Mouse (Mus musculus): ENCODE results near the gene Adamtsl5. TPM values are rescaled to one million over a fixed set of nuclear protein-coding genes. Genes with fewer than 3 reads are reported as not detected.

The Adamtsl5 gene
- polyA plus RNA-seq, 1 experiment from 2014 or later: 1.6 TPM

DNA sequence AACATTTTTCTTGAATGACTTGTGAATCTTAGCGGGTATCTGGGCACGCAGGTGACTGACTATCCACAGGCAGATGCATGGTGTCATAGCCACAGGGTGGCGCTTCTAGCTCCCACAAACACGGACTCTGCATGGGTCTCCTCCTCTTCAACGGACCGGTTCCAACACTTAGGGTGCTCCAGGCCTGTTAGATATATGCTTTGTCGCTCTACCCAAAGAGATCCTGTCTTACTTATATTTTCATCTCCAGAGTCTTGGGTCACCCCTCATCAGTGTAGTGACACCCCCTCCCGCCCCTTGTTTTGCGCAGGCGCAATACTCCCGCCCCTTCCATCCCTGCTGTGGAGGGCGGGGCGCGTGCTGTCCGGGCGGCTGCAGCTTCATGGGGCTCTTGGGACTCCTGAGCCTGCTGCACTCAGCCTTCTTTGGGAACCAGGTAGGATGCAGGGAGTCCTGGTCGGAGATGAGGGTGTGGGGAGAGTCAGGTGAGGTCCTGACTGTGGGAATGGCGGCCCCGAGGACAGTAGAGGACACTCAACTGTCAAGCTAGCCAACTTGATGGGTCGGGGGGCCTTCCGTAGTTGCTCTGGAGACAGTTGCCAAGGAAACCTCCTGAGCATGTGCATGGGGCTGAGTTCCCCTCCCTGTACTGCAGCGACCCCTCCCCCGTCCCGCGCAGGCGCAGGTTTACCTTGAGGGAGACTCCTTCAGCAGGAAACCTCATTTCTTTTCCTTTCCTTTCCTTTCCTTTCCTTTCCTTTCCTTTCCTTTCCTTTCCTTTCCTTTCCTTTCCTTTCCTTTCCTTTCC is 52.4 kb downstream of the Adamtsl5 start, which contains the start of gene Apc2:
Gene Apc2 (plus strand): TSS at position 360 of the 808 bp plus-strand sequence.
- peak within 1 kb of the TSS; percentile 100 for H3K9ac ChIP-seq
- peak within 1 kb of the TSS; percentile 97 for H3K27ac ChIP-seq (replicated peaks)
- H3K9me3 ChIP-seq: no peaks in the 10 kb centered on the region
- ATAC-seq (ENCODE audit: low read depth): peak; percentile 51
- H3K27me3 ChIP-seq: no peaks in the 10 kb centered on the region
- peaks cover 21% of the 10 kb centered on the region for H3K36me3 ChIP-seq
- WGBS: under 1% methylated on average over 26 of the region's 26 CpGs
- peak within 1 kb of the TSS; percentile 99 for H3K4me2 ChIP-seq
- peaks cover 78% of the 10 kb centered on the region for H3K4me1 ChIP-seq (replicated peaks)
- peak within 1 kb of the TSS; percentile 44 for H3K4me3 ChIP-seq

DNA sequence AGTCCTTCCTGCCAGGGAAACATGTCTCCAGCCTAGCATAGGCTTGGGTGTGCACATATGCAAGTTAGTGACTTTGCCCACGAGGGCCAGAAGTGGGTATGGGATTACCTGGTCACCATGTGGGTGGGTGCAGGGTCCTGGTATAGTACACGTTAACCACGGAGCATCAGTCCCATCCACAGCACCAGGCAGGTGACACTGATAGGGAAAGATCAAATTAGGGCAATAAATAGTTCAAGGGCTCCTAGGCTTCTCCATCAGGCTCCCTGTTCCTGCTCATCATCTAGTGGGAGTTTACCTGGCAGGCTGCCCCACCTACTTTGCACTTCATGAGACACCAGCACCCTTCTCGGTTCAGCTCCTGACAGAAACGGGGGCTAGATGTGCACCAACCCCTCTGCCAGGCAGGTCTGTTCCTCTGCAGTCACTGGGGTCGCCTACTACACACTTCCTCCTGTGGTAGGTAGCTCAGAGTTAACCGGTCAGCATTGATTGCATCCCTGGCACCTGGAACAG is 53.4 kb downstream of the Adamtsl5 start:
- Histone ChIP-seq H3K27me3 (no peaks in the 10 kb centered on the region), H3K4me1 (replicated peaks) (peaks cover 71% of the 10 kb centered on the region), H3K9ac (peak overlapping the region; percentile 100), H3K9me3 (no peaks in the 10 kb centered on the region), H3K4me2 (peak overlapping the region; percentile 99), H3K4me3 (no peak overlapping the region), H3K27ac (replicated peaks) (peak overlapping the region; percentile 97), H3K36me3 (peaks cover 21% of the 10 kb centered on the region)
- 41% methylated on average over 7 of the region's 7 CpGs for WGBS
- no peak for ATAC-seq (ENCODE audit: low read depth)

DNA sequence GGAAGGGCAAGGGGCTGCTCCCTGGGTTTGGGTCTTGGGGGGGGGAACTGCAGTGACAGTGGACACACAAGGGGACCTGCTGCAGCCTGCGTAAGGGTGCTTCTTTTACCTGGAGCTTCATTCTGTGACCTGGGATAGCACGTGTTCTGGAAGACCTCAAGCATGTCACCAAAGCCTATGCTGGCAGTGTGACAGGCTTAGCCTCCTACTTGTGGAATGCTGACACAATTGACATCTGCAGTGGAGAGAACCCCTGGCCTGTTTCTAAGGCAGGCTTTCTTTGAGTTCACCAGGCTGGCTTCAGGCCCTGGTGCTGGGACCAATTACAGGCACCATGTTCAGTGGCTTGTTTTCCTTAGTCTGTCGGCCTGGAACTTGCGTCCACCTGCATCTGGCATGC is 53.9 kb downstream of the Adamtsl5 start:
- H3K27me3 ChIP-seq: no peaks in the 10 kb centered on the region
- peaks cover 23% of the 10 kb centered on the region for H3K36me3 ChIP-seq
- H3K9ac ChIP-seq: peak overlapping the region; percentile 100
- ATAC-seq (ENCODE audit: low read depth): no peak
- H3K4me3 ChIP-seq: no peak overlapping the region
- 71% methylated on average over 4 of the region's 4 CpGs for WGBS
- 0 out of 2 replicates have a peak overlapping the region, but pooled peaks have one; percentile 1 for H3K27ac ChIP-seq (replicated peaks)
- peaks cover 66% of the 10 kb centered on the region for H3K4me1 ChIP-seq (replicated peaks)
- H3K4me2 ChIP-seq: 0 out of 2 replicates have a peak overlapping the region, but pooled peaks have one; percentile 100
- H3K9me3 ChIP-seq: no peaks in the 10 kb centered on the region

DNA sequence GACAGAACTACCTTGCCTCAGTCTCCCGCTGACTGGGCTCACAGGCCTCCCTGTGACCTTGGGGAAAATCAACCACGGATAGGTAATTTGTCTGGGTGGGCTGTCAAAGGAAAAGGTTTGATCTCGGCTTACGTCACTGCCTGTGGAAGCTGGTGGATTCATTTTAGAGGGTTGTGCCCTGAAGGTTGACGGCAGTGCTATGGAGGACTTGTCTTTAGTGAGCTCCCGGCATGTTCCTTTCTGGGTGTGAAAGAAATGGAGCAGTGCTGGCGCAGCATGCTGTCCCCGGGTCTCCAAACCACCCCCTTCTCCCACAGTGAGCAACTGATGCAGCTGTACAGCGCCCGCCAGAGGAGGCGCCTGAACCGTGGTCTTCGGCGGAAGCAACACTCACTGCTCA is 54.9 kb downstream of the Adamtsl5 start:
- Histone ChIP-seq H3K27ac (replicated peaks) (peak overlapping the region; percentile 91), H3K36me3 (peaks cover 32% of the 10 kb centered on the region), H3K27me3 (no peaks in the 10 kb centered on the region), H3K9me3 (no peaks in the 10 kb centered on the region), H3K4me2 (peak overlapping the region; percentile 100), H3K9ac (peak overlapping the region; percentile 100), H3K4me3 (peak overlapping the region; percentile 97), H3K4me1 (replicated peaks) (peaks cover 62% of the 10 kb centered on the region)
- no peak for ATAC-seq (ENCODE audit: low read depth)
- WGBS: 21% methylated on average over 14 of the region's 14 CpGs

DNA sequence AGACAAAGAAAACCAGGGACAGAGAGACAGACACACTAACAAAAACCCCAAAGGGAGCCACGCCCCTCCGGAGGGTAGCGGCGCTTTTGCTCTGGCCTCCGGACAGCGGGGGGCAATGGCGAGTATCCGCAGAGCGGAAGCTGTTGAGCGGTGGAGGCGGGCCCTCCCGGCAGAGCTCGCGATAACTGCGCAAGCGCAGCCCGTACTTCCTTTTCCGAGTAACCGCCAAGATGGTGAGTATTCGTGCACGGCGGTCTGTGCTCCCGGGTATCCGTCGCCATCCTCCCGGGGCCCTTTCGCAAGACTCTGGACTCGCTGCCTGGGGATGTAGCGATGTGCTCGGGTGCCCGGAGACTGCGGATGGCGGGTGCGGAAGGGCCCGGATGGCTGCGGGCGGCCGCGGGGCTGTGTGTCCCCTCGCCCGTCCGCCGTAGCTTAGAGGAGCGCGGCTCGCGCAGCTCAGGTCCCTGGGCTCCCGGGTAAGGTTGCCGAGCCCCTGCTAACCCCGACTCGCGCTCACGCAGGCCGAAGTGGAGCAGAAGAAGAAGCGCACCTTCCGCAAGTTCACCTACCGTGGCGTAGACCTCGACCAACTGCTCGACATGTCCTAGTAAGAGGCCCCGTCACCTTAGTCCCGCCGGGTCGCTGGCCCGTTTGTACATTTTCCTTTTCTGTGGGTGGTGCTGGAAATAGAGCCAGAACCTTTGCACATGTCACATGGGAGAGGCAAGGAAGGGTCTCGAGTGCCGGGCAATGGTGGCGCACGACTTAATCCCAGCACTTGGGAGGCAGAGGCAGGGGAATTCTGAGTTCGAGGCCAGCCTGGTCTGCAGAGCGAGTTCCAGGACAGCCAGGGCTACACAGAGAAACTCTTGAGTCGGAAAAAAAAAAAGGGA is 55.7 kb downstream of the Adamtsl5 start, which contains the start of gene Rps15:
Gene Rps15 (plus strand): TSS at position 203 of the 896 bp plus-strand sequence.
- WGBS: under 1% methylated on average over 72 of the region's 72 CpGs
- Histone ChIP-seq H3K9ac (peak within 1 kb of the TSS; percentile 100), H3K4me1 (replicated peaks) (peaks cover 54% of the 10 kb centered on the region), H3K36me3 (peaks cover 39% of the 10 kb centered on the region), H3K27ac (replicated peaks) (peak within 1 kb of the TSS; percentile 91), H3K4me2 (peak within 1 kb of the TSS; percentile 100), H3K4me3 (peak within 1 kb of the TSS; percentile 97), H3K9me3 (no peaks in the 10 kb centered on the region), H3K27me3 (no peaks in the 10 kb centered on the region)
- ATAC-seq (ENCODE audit: low read depth): peak; percentile 69

Small RNA genes within 50 kb of the gene (microRNA-seq; reads per million reads assigned to microRNA genes)
- not detected for gene Gm22721

Other genes with a start within 250 kb of the Adamtsl5 start
- gene Sbno2, start 242.8 kb downstream of the Adamtsl5 start, polyA plus RNA-seq (2015; fragmentation: Nextera tagmentation; extraction: Ambion mirVana): 12.9 and 13.0 TPM in 2 replicates
- 13.3 and 16.8 TPM in 2 replicates for gene Stk11, start 232.6 kb downstream of the Adamtsl5 start, polyA plus RNA-seq (2015; fragmentation: Nextera tagmentation; extraction: Ambion mirVana)
- 467 and 481 TPM in 2 replicates for gene Atp5d, start 209.8 kb downstream of the Adamtsl5 start, polyA plus RNA-seq (2015; fragmentation: Nextera tagmentation; extraction: Ambion mirVana)
- 53.9 and 55.1 TPM in 2 replicates for gene Cbarp, start 207.6 kb downstream of the Adamtsl5 start, polyA plus RNA-seq (2015; fragmentation: Nextera tagmentation; extraction: Ambion mirVana)
- gene Midn, start 200.1 kb downstream of the Adamtsl5 start, polyA plus RNA-seq (2015; fragmentation: Nextera tagmentation; extraction: Ambion mirVana): 31.0 and 35.8 TPM in 2 replicates
- 325 and 351 TPM in 2 replicates for gene Cirbp, start 182.4 kb downstream of the Adamtsl5 start, polyA plus RNA-seq (2015; fragmentation: Nextera tagmentation; extraction: Ambion mirVana)
- gene 1600002K03Rik, start 175.5 kb downstream of the Adamtsl5 start, polyA plus RNA-seq (2015; fragmentation: Nextera tagmentation; extraction: Ambion mirVana): 11.4 and 16.3 TPM in 2 replicates
- 34.0 and 34.8 TPM in 2 replicates for gene Efna2, start 168.9 kb downstream of the Adamtsl5 start, polyA plus RNA-seq (2015; fragmentation: Nextera tagmentation; extraction: Ambion mirVana)
- 46.5 and 60.7 TPM in 2 replicates for gene Mum1, start 122.0 kb downstream of the Adamtsl5 start, polyA plus RNA-seq (2015; fragmentation: Nextera tagmentation; extraction: Ambion mirVana)
- gene Ndufs7, start 99.3 kb downstream of the Adamtsl5 start, polyA plus RNA-seq (2015; fragmentation: Nextera tagmentation; extraction: Ambion mirVana): 250 and 275 TPM in 2 replicates
- 31.2 and 33.0 TPM in 2 replicates for gene Gamt, start 87.4 kb downstream of the Adamtsl5 start, polyA plus RNA-seq (2015; fragmentation: Nextera tagmentation; extraction: Ambion mirVana)
- gene Dazap1, start 86.9 kb downstream of the Adamtsl5 start, polyA plus RNA-seq (2015; fragmentation: Nextera tagmentation; extraction: Ambion mirVana): 59.8 and 66.5 TPM in 2 replicates
- 573 and 601 TPM in 2 replicates for gene Rps15, start 56.0 kb downstream of the Adamtsl5 start, polyA plus RNA-seq (2015; fragmentation: Nextera tagmentation; extraction: Ambion mirVana)
- 153 and 156 TPM in 2 replicates for gene Apc2, start 52.4 kb downstream of the Adamtsl5 start, polyA plus RNA-seq (2015; fragmentation: Nextera tagmentation; extraction: Ambion mirVana)
- gene 2310011J03Rik, start 27.9 kb downstream of the Adamtsl5 start, polyA plus RNA-seq (2015; fragmentation: Nextera tagmentation; extraction: Ambion mirVana): 27.9 and 30.7 TPM in 2 replicates
- 2.9 and 3.6 TPM in 2 replicates for gene Pcsk4, start 18.9 kb downstream of the Adamtsl5 start, polyA plus RNA-seq (2015; fragmentation: Nextera tagmentation; extraction: Ambion mirVana)
- gene Reep6, start 18.5 kb downstream of the Adamtsl5 start, polyA plus RNA-seq (2015; fragmentation: Nextera tagmentation; extraction: Ambion mirVana): 3.3 and 4.5 TPM in 2 replicates
- 1.0 and 1.5 TPM in 2 replicates for gene Plk5, start 8.0 kb upstream of the Adamtsl5 start, polyA plus RNA-seq (2015; fragmentation: Nextera tagmentation; extraction: Ambion mirVana)
- 15.6 and 16.7 TPM in 2 replicates for gene Mex3d, start 39.2 kb upstream of the Adamtsl5 start, polyA plus RNA-seq (2015; fragmentation: Nextera tagmentation; extraction: Ambion mirVana)
- gene Mbd3, start 51.1 kb upstream of the Adamtsl5 start, polyA plus RNA-seq (2015; fragmentation: Nextera tagmentation; extraction: Ambion mirVana): 238 and 241 TPM in 2 replicates
- gene Uqcr11, start 58.4 kb upstream of the Adamtsl5 start, polyA plus RNA-seq (2015; fragmentation: Nextera tagmentation; extraction: Ambion mirVana): 462 and 574 TPM in 2 replicates
- gene Tcf3, start 85.2 kb upstream of the Adamtsl5 start, polyA plus RNA-seq (2015; fragmentation: Nextera tagmentation; extraction: Ambion mirVana): 62.1 and 70.4 TPM in 2 replicates
- gene Onecut3, start 146.4 kb upstream of the Adamtsl5 start, polyA plus RNA-seq (2015; fragmentation: Nextera tagmentation; extraction: Ambion mirVana): 0.92 and 1.2 TPM in 2 replicates
- gene Atp8b3, start 190.7 kb upstream of the Adamtsl5 start, polyA plus RNA-seq (2015; fragmentation: Nextera tagmentation; extraction: Ambion mirVana): 1.2 and 1.4 TPM in 2 replicates
- 26.8 and 28.0 TPM in 2 replicates for gene Rexo1, start 213.1 kb upstream of the Adamtsl5 start, polyA plus RNA-seq (2015; fragmentation: Nextera tagmentation; extraction: Ambion mirVana)
- gene Klf16, start 228.9 kb upstream of the Adamtsl5 start, polyA plus RNA-seq (2015; fragmentation: Nextera tagmentation; extraction: Ambion mirVana): 4.9 and 5.5 TPM in 2 replicates
- 108 and 123 TPM in 2 replicates for gene Abhd17a, start 241.9 kb upstream of the Adamtsl5 start, polyA plus RNA-seq (2015; fragmentation: Nextera tagmentation; extraction: Ambion mirVana)